Mouse (Mus musculus) G1E-ER4 (cell line): Measurements from ENCODE around the gene H2al1i. TPM values are rescaled to one million over a fixed set of nuclear protein-coding genes. Genes with fewer than 3 reads are reported as not detected.
"Not testable (repeated sequence)": the region's sequence is repeated elsewhere in the genome, so short reads cannot be mapped to it uniquely, and the experiment has no call there.

Experiments used
- GATA1 ChIP-seq: IDR thresholded peaks from one replicate; pipeline ENCODE4 v1.8.0; 2012; ENCODE audit warnings: low read length, inconsistent platforms
- polyA plus RNA-seq: library from polyadenylated mRNA; stranded (reverse); fragments of >175 nt; gene quantifications from 2 replicates; pipeline ENCODE4 v1.2.3, GENCODE M21; 2012

The H2al1i gene
- not detected in 2 replicates for polyA plus RNA-seq

- TF ChIP-seq GATA1 = not testable (repeated sequence)
Measured at GRCm38 (mm10) chrX:11324359-11324758, at the start of gene H2al1i. H2al1i (plus strand) TSS chrX:11324659.

DNA sequence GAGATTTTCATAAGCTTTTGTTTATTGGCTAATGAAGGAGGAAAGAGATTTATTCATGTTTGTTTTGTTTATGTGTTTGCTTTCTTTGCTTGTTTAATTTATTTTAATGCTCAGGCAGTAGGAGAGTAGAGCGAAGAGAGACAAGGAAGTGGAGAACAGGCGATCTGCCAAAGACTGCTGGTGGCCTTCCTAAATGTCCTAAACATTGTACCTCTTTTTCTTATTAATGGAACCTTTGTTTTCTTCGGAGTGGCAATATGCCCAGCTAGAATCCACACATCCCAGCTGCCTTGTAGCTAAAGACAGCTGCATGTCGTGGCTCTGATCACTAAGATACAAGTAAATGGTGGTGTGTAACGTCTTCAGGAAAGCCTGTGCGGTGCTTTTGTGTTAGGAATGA is 47.4 kb upstream of the H2al1i start:
- no peak for TF ChIP-seq GATA1

DNA sequence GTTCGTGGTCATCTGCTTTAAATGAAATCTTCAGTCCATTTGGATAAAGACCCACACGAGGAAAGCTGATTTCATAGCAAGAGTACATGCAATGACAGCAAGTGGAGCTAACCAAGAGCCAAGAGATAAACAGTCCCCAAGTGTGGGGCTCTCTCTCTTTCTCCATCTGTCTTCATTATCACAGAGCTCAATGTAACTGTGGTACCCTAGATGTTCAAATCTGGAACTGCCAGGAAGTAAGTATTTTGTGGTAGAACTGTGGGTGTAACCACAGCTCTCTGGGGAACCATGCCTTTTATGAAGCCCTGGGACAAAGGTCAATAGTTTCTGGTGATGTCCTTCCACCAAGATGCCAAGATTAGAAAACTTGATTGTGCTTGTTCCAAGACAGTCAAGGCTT is 43.7 kb upstream of the H2al1i start:
- no peak for TF ChIP-seq GATA1

GRCm38 (mm10) chrX:11288306-11288882 is 36.1 kb upstream of the H2al1i start:
- no peak for TF ChIP-seq GATA1

DNA sequence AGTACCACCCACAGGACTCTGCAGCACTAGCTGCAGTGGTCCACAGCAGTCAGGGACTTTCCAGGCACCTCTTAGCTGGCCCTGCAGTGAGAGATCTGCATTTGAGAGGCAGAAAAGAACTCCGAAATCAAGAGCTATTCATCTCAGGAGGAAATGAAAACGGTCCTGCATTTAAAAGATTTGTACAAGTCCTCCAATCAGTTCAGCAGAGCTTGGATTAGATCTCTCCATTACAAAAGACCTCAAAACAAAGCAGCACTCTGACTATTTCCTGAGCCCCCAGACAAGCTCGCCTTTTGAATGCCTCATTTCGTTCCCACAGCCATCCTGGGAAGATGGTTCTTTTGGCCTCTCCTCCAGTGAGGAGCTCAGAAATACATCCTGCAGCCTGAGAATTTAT is 35.2 kb upstream of the H2al1i start:
- no peak for TF ChIP-seq GATA1

DNA sequence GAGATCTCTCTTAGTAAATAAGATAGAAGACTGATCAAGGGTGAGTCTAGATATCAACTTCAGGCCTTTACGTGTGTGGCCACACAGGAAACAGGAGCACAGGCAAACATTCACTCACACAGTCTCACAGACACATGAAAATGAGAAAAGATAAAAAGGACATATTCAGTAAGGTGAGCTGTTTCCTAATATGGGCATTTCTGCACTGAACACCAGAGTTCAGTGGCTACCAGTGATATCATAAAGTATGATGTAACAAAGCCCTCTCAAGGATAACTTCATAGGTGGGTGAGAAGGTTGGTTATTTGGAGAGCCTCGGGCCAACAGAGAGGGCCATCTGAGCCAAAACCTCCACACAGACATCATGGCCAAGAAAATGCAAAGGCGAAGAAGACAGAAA is 25.5 kb upstream of the H2al1i start, which contains the start of gene H2al1a:
TSS of gene H2al1a (plus strand) at position 301 of the 400 bp plus-strand sequence.
- not testable (repeated sequence) for TF ChIP-seq GATA1

- not testable (repeated sequence) for TF ChIP-seq GATA1
Measured at GRCm38 (mm10) chrX:11302132-11302531, 22.3 kb upstream of the H2al1i start, which contains the start of gene H2al1b. H2al1b (plus strand) TSS chrX:11302432.

- not testable (repeated sequence) for TF ChIP-seq GATA1
Measured at GRCm38 (mm10) chrX:11305355-11305754, 19.1 kb upstream of the H2al1i start, which contains the start of gene H2al1c. H2al1c (plus strand) TSS chrX:11305655.

- TF ChIP-seq GATA1 = not testable (repeated sequence)
Measured at GRCm38 (mm10) chrX:11308524-11308923, 15.9 kb upstream of the H2al1i start, which contains the start of gene H2al1d. H2al1d (plus strand) TSS chrX:11308824.

GRCm38 (mm10) chrX:11311634-11312033 is 12.8 kb upstream of the H2al1i start, which contains the start of gene H2al1e:
H2al1e (plus strand) TSS chrX:11311934.
- not testable (repeated sequence) for TF ChIP-seq GATA1

- TF ChIP-seq GATA1 = not testable (repeated sequence)
Measured at GRCm38 (mm10) chrX:11314858-11315257, 9.6 kb upstream of the H2al1i start, which contains the start of gene H2al1f. H2al1f (plus strand) TSS chrX:11315158.

DNA sequence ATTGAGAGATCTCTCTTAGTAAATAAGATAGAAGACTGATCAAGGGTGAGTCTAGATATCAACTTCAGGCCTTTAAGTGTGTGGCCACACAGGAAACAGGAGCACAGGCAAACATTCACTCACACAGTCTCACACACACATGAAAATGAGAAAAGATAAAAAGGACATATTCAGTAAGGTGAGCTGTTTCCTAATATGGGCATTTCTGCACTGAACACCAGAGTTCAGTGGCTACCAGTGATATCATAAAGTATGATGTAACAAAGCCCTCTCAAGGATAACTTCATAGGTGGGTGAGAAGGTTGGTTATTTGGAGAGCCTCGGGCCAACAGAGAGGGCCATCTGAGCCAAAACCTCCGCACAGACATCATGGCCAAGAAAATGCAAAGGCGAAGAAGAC is 6.5 kb upstream of the H2al1i start, which contains the start of gene H2al1g:
TSS of gene H2al1g (plus strand) at position 301 of the 400 bp plus-strand sequence.
- TF ChIP-seq GATA1 = not testable (repeated sequence)

GRCm38 (mm10) chrX:11321192-11321591 is 3.3 kb upstream of the H2al1i start, which contains the start of gene H2al1h:
H2al1h (plus strand) TSS chrX:11321492.
- not testable (repeated sequence) for TF ChIP-seq GATA1

DNA sequence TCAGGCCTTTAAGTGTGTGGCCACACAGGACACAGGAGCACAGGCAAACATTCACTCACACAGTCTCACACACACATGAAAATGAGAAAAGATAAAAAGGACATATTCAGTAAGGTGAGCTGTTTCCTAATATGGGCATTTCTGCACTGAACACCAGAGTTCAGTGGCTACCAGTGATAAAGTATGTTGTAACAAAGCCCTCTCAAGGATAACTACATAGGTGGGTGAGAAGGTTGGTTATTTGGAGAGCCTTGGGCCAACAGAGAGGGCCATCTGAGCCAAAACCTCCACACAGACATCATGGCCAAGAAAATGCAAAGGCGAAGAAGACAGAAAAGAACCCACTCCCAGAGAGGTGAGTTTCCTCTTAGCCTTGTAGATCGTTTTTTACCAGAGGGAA is 3.1 kb downstream of the H2al1i start, which contains the start of gene H2al1j:
TSS of gene H2al1j (plus strand) at position 301 of the 400 bp plus-strand sequence.
- TF ChIP-seq GATA1 = not testable (repeated sequence)

DNA sequence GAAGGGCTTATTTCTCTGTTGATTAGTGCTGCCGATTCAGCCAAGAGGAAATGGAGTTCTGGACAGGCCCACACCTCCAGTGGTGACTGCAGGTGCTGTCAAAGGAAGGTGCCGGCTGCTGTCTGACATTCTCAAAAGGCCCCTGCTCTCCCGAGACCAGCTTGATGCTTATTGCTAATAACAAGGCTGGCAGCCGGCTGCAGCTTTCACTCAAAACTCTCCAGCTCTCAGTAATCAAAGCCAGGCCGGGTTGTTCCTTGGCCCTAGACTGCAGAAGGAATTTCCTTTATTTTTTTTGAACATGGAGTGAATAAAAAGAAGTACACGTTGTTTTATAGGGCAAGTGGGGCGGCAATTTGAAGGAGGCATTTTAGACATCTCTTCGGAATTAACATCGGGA is 21.3 kb downstream of the H2al1i start:
- TF ChIP-seq GATA1 = no peak

GRCm38 (mm10) chrX:11346756-11347155 is 22.3 kb downstream of the H2al1i start:
- TF ChIP-seq GATA1 = no peak

DNA sequence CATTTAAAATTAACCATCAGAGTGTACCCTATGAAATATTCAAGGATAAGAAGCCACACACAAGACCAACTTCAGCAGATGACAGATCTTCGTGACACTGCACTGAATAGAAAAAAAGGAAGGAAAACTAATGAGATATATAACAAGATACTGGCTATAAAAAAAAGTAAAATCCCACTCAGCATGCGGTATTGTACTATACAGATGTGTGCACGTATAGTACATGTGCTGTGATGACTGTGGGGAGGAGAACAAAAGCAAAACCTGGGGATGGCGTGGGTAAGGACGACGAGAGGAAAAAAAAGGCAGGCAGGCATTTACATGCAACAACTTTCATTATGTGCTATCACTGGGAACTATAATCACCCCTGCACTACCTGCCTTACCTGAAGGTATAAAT is 36.4 kb downstream of the H2al1i start:
- TF ChIP-seq GATA1 = no peak
